Mouse (Mus musculus) kidney, adult 9 months (tissue): ENCODE data around the gene Ranbp3.

Experiments used
- DNase-seq: peaks from one replicate; pipeline ENCODE4 v3.0.0; 2022

Gene Ranbp3

DNA sequence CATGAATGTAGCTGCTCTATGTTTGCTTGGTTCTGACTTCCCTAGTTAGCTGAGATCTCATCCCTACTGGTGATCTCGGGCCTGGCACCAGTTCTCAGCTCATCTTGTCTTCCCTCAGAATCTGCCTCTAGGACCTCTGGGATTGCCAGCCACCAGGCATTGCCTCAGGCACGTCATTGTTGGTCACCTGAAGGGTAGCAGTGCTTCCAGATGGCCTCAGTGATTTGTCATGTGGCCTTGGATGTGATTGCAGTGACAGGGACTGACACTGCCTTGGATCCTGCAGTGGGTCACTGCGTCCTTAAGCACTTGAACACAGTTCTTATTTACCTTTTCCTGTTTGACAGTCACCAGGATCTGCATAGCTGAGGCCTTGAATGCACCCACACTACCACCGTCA lies 8.7 kb downstream of the Ranbp3 start:
- DNase-seq: no peak

DNA sequence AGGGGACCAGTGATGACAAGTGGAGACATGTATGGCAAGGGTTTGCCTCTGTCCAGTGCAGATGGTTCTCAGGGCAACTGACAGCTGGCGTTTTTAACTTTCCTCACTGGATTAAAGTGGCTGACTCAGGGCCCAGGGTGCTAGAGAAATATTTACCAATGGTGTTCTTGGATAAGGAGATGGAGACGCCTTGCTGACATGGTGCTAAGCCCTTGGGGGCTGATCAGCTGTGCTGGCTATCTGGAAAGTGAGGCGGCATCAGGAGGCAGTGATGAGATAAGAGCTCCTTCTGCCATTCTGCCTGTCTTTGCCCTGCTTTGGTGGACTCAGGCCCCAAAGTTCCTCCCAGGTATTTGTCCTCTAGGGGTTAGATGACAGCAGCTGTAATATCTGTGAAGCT lies 9.8 kb downstream of the Ranbp3 start:
- DNase-seq: no peak

DNA sequence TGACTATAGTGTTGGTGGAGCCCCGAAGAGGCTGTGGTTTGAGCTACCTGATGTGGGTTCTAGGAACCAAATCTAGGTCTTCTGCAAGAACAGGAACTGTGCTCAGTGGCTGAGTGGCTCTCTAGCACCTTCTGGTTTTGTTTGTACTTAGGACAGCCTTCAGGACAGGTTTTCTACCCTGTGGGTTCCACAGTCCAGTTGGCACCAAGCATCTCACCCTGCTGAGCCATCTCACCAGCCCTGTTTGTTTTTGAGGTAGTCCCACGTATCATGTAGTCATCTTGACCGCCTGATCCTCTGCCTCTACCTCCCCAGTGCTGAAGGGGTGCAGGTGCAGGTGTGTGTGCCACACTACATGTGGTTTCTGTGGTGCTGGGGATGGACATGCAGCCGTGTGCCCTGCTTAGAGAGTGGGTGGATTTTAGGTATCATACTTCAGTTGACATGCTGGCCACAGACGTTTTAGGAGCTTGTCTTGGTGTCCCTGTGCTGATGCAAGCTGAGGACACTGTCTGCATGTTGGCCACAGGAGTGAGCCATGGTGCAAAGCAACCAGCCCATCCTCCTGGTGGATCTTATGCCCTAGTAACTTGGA lies 10.5 kb downstream of the Ranbp3 start:
- DNase-seq: peak; percentile 29

DNA sequence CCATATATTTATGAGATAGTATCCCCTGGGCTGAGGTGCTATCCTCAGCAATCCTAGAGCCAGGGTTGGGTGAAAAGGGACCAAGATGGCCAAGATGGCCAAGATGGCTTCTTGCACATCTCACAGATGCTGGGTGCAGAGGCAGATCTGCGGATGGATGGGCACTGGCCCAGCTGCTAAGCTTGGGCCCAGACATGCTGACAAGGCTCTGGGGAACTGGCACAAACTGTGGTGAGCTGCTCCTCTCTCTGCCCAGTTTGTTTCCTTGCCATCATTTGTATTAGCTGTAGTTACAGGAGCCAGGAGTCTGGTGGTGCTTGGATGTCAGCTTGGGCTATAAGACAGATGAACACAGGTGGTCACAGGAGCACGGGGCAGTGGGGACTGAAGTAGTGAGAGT lies 11.6 kb downstream of the Ranbp3 start:
- no peak for DNase-seq

DNA sequence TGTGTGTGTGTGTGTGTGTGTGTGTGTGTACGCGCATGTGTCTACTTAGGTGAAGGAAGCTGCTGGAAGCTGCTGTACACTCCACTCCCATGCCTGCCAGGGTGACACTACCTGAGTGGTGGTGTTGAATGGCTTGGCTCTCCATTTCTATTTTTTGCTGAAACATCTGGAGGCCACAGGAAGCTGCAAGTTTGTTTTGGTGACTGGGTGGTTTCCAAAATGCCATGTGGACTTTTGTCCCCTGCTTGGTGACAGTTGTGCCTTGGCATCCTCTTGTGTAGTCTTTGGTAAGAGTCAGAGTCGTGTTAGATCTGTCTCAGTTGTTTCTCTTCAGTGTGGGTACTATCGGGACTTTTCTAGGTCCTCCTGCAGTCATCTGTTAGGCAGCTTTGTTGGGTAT lies 13.7 kb downstream of the Ranbp3 start:
- DNase-seq: no peak

GRCm38 (mm10) chr17:56688045-56688444 lies 15.0 kb downstream of the Ranbp3 start:
- no peak for DNase-seq

DNA sequence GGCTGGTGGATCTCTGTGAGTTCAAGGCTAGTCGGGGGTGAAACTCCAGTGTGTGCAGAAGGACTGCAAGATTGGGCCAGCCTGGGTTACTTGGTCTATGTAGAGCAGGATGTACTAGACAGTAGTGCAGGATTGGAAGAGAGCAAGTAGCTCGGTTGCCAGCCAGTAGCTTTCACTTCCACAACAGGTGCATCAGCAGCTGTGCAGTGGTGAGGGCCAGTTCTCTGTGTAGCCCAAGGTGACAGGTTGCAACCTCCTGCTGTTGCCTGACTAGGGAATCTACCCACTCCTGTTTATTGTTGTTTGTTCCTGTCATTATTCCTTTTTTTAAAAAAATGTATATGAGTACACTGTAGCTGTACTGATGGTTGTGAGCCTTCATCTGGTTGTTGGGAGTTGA lies 15.6 kb downstream of the Ranbp3 start:
- no peak for DNase-seq

GRCm38 (mm10) chr17:56693395-56693794 lies 20.3 kb downstream of the Ranbp3 start:
- DNase-seq: no peak

GRCm38 (mm10) chr17:56693851-56694310 lies 20.8 kb downstream of the Ranbp3 start:
- DNase-seq: peak; percentile 44

- no peak for DNase-seq
Measured at GRCm38 (mm10) chr17:56700451-56700850, 27.4 kb downstream of the Ranbp3 start.

- DNase-seq: no peak
Measured at GRCm38 (mm10) chr17:56703038-56703437, 29.9 kb downstream of the Ranbp3 start.

- DNase-seq: no peak
Measured at GRCm38 (mm10) chr17:56706515-56706914, 33.4 kb downstream of the Ranbp3 start.

DNA sequence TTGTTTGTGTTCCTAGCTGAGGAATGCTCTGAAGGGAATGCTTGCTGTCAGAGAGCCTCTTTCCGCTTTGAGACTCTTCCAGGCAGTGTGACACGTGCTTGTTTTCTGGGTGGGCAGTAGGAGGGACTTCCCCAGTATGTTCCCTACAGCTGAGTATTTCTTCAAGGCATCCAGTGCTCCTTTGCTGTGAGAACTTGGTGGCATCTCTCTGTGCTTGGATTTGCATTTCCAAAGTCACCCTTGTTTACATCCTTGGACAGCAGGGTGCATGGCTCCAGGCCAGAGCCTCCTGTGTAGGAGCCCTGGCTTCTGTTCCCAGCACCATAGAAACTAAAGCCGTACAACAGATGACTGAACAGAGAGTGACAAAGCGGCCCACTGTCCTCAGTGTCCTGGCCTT lies 35.6 kb downstream of the Ranbp3 start:
- no peak for DNase-seq

DNA sequence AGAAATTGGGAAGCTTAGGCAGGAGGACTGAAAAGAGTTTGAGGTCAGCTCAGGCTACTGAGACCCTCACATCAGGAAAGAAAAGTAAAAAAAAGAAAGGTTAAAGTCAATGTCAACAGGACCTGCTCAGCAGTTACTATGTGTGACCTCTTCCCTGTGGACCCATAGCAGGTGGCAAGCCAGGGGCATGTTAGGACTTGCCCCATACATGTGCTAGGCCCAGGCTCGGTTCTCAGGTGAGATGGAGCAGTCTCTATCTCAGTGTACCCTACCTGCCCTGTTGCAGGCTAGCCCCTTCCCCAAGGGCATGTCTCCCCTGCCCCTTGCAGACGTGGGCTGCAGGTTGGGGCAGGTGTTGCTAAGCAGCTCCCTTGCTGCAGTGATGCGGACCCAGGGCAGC lies 36.6 kb downstream of the Ranbp3 start:
- no peak for DNase-seq

GRCm38 (mm10) chr17:56715360-56715759 lies 42.3 kb downstream of the Ranbp3 start:
- DNase-seq: no peak

DNA sequence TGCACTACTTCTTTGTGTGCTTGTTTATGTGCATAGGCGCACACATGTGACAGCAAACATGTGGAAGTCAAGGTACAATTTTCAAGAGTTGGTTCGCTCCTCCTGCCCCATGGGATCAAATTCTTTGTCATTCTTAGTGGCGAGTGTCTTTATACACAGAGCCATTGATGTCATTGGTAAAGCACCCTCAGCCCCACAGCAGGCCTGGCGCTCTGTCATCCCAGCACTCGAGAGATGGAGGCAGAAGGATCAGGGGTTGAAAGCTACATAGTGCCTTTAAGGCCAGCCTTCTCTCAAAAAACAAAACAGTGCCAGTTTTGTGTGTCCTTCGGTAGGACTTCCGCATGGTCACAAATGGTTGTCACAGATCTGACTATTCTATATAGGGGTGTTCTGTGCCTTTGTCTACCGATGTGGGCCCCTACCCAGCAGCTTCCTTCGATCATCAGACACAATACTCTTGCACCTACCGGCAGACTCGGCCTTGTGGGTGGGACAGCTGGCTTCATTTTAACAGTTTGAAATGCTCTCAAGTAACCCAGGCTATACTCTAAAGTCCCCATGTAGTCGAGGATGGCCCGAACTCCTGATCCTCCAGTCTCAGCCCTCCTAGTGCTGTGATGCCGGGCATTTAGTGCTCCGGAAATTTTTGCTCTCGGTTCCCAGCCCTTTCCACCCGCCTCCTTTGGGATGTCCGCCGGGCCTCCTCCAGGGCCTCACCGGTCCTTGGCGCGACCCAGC lies 43.0 kb downstream of the Ranbp3 start:
- no peak for DNase-seq

DNA sequence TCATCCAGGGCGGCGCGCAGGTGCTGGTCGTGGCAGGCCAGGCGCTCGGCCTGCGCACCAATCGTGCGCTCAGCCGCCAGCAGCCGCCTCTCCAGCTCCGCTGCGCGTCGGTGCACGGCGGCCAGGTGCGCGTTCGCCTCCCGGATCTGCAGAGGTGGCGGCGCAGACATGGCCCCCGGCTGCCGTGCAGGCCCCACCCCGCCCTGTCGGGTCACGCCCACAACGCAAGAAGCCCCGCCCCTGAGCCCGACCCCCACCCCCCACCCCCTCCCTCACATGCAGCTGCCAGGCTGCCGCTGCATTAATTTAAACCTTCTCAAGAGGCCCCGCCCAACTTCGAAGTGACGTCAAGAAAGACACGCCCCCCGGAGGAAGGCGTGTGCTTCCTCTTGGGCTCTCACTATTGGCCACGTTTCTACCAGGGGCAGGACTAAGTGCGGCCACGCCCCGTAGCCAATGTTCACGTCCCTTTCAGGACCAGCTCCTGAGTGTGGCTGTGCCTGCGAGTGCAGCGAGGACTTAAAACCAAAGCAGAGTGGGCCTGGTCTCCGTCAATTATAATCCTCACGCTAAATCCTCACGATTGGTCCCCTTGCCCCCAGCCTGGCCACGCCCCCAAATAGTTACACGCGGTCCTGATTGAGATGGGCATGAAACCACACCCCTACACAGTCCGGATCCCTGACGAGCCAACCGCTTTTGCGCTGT lies 43.7 kb downstream of the Ranbp3 start:
- peak; percentile 100 for DNase-seq

- peak; percentile 96 for DNase-seq
Measured at GRCm38 (mm10) chr17:56717363-56718058, 44.4 kb downstream of the Ranbp3 start, which contains the start of the genes Ndufa11 and Vmac. Gene Ndufa11, plus strand, starts transcription at chr17:56717767. Gene Vmac, minus strand, starts transcription at chr17:56718022.

DNA sequence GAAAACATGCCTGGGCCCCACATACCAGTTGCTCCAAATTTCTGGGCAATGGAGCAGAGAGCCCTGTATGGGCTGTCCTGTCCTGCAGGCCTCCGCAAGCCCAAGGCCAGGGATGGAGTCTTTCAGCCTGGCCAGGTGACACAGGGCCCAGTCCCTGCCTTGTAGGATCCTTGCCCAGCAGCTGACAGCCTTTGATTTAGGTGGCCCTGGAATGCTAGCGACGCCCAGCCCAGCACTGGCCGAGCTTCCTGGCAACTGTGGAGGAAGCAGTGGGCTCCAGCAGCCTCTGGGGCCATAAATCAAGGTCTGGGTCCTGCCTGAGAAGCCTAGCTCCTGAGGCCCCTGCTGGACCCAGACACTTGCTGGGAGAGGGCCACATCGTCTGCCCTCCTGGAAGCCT lies 49.3 kb downstream of the Ranbp3 start:
- peak; percentile 60 for DNase-seq

- DNase-seq: no peak
Measured at GRCm38 (mm10) chr17:56723419-56724161, 50.5 kb downstream of the Ranbp3 start.

- no peak for DNase-seq
Measured at GRCm38 (mm10) chr17:56727029-56727649, 54.0 kb downstream of the Ranbp3 start.

GRCm38 (mm10) chr17:56727659-56728058 lies 54.6 kb downstream of the Ranbp3 start:
- no peak for DNase-seq
